Mouse (Mus musculus) C2C12 (cell line): ENCODE results near the gene Amdhd1.

Experiments
- CEBPB ChIP-seq: IDR thresholded peaks from one replicate; pipeline ENCODE4 v1.6.1; 2011; ENCODE audit warnings: low read depth, mild to moderate bottlenecking, control low read depth, moderate library complexity
- CTCF ChIP-seq: IDR thresholded peaks from one replicate; pipeline ENCODE4 v1.5.1; 2011; ENCODE audit not compliant: control insufficient read depth, insufficient read depth, insufficient read length
- USF1 ChIP-seq: IDR thresholded peaks from one replicate; pipeline ENCODE4 v1.6.1; 2011; ENCODE audit warnings: low read depth, mild to moderate bottlenecking, control low read depth, moderate library complexity

DNA sequence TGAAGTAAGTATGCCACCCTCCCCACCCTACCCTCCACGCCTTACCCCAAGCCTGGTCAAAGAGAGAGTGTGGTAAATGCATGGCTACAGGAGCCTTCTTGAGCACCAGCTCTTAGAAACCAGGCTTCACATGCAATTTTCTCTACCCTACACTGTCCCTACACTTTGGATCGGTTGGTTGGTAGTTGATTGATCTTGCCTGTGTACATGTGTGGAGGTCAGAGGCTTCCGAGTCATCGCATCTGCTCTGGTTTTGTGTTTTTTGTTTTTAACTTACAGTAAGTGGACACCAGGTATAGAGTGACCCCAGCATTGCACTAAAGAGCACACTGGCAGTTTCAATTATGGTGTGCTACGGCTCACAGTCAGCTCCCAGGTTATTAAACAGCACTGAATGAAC, 4.3 kb upstream of the Amdhd1 start:
- TF ChIP-seq CEBPB (no peak), USF1 (no peak), CTCF (no peak)
